Mouse (Mus musculus): Measurements from ENCODE around the gene 1700001F09Rik. TPM values are rescaled to one million over a fixed set of nuclear protein-coding genes. Genes with fewer than 3 reads are reported as not detected.
"Not testable (repeated sequence)": the region's sequence is repeated elsewhere in the genome, so short reads cannot be mapped to it uniquely, and the experiment has no call there.

Gene 1700001F09Rik
- polyA plus RNA-seq, 1 experiment from 2014 or later = not detected

GRCm38 (mm10) chr14:43293503-43293902 lies 54.1 kb downstream of the 1700001F09Rik start, which contains the start of gene Gm8127:
Gm8127 (minus strand) TSS chr14:43293832.
- not testable (repeated sequence) for H3K9ac ChIP-seq (ENCODE audit: low read length); H3K36me3 ChIP-seq (ENCODE audit: control insufficient read depth, insufficient read depth, low read length); H3K27ac ChIP-seq (replicated peaks; ENCODE audit: low read depth, low read length); H3K4me1 ChIP-seq (ENCODE audit: control insufficient read depth, insufficient read depth, low read length); H3K9me3 ChIP-seq (ENCODE audit: control insufficient read depth, low read length); H3K27me3 ChIP-seq (ENCODE audit: control insufficient read depth, insufficient read depth, low read length); ATAC-seq (ENCODE audit: insufficient number of reproducible peaks, low FRiP score, low TSS enrichment, low read depth); DNase-seq (ENCODE audit: low spot score); H3K4me3 ChIP-seq (ENCODE audit: low read depth, low read length); H3K4me2 ChIP-seq (ENCODE audit: low read depth, severe bottlenecking)
- 93% methylated on average over 3 of the region's 3 CpGs for WGBS

Other genes starting within 250 kb of the 1700001F09Rik start
- not detected in 2 replicates for gene Gm8104, start 247.2 kb downstream of the 1700001F09Rik start, polyA plus RNA-seq (2014; fragmentation: Nextera tagmentation; extraction: Ambion mirVana)
- gene Gm7233, start 167.9 kb downstream of the 1700001F09Rik start, polyA plus RNA-seq (2014; fragmentation: Nextera tagmentation; extraction: Ambion mirVana) = not detected in 2 replicates
- gene Gm8122, start 112.5 kb downstream of the 1700001F09Rik start, polyA plus RNA-seq (2014; fragmentation: Nextera tagmentation; extraction: Ambion mirVana) = not detected in 2 replicates
- not detected in 2 replicates for gene Gm8126, start 89.2 kb downstream of the 1700001F09Rik start, polyA plus RNA-seq (2014; fragmentation: Nextera tagmentation; extraction: Ambion mirVana)
- gene Gm9732, start 72.8 kb downstream of the 1700001F09Rik start, polyA plus RNA-seq (2014; fragmentation: Nextera tagmentation; extraction: Ambion mirVana) = not detected in 2 replicates
- not detected in 2 replicates for gene Gm8127, start 54.0 kb downstream of the 1700001F09Rik start, polyA plus RNA-seq (2014; fragmentation: Nextera tagmentation; extraction: Ambion mirVana)
- not detected in 2 replicates for gene Gm8138, start 68.5 kb upstream of the 1700001F09Rik start, polyA plus RNA-seq (2014; fragmentation: Nextera tagmentation; extraction: Ambion mirVana)
- not detected in 2 replicates for gene Gm5799, start 195.8 kb upstream of the 1700001F09Rik start, polyA plus RNA-seq (2014; fragmentation: Nextera tagmentation; extraction: Ambion mirVana)
- not detected in 2 replicates for gene Gm17654, start 231.3 kb upstream of the 1700001F09Rik start, polyA plus RNA-seq (2014; fragmentation: Nextera tagmentation; extraction: Ambion mirVana)